Mouse (Mus musculus): ENCODE data around the gene Tlr6. TPM values are rescaled to one million over a fixed set of nuclear protein-coding genes. Genes with fewer than 3 reads are reported as not detected.
A peak's percentile ranks its signal among the peaks of the same experiment; 100 is the strongest.

The Tlr6 gene
- polyA plus RNA-seq, 1 experiment from 2014 or later: 0.44 TPM

- WGBS (ENCODE audit: insufficient replicate concordance): 68% methylated on average over 6 of the region's 6 CpGs
- Histone ChIP-seq H3K4me3 (no peak overlapping the region), H3K27me3 (replicated peaks) (no peaks in the 10 kb centered on the region), H3K27ac (no peak overlapping the region), H3K4me2 (no peak overlapping the region), H3K9me3 (replicated peaks) (no peaks in the 10 kb centered on the region), H3K36me3 (no peaks in the 10 kb centered on the region), H3K4me1 (no peaks in the 10 kb centered on the region), H3K9ac (no peak overlapping the region)
- no peak for ATAC-seq
Measured at GRCm38 (mm10) chr5:64918616-64919597, 41.0 kb downstream of the Tlr6 start.

GRCm38 (mm10) chr5:64917721-64918120 lies 42.2 kb downstream of the Tlr6 start:
- H3K4me3 ChIP-seq: no peak overlapping the region
- no peak overlapping the region for H3K4me2 ChIP-seq
- H3K4me1 ChIP-seq: no peaks in the 10 kb centered on the region
- no peak overlapping the region for H3K27ac ChIP-seq
- H3K9me3 ChIP-seq (replicated peaks): no peaks in the 10 kb centered on the region
- WGBS (ENCODE audit: insufficient replicate concordance): 85% methylated on average over 11 of the region's 11 CpGs
- no peak for ATAC-seq
- no peak overlapping the region for H3K9ac ChIP-seq
- no peaks in the 10 kb centered on the region for H3K36me3 ChIP-seq
- H3K27me3 ChIP-seq (replicated peaks): no peaks in the 10 kb centered on the region

DNA sequence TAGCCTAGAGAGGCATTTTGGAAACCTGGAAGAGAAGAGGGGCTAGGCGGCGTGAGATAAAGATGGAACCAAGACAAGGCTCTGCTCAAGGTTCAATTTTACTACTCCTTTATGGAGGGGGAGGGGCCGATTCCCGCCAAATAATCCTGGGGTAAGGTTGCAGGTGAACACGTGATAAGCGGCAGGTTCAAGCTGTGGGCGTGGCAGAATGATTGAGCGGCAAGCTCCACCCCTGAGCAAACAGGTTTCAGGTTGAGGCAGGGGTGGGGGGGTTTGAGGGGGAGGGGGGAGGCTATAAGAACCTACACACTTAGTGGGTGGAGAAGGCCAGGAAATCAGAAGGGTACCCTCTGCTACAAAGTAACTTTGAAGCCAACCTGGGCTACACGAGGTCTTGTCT lies 42.7 kb downstream of the Tlr6 start:
- H3K4me2 ChIP-seq: no peak overlapping the region
- H3K9ac ChIP-seq: no peak overlapping the region
- 73% methylated on average over 9 of the region's 9 CpGs for WGBS (ENCODE audit: insufficient replicate concordance)
- no peaks in the 10 kb centered on the region for H3K4me1 ChIP-seq
- no peak for ATAC-seq
- H3K36me3 ChIP-seq: no peaks in the 10 kb centered on the region
- H3K9me3 ChIP-seq (replicated peaks): no peaks in the 10 kb centered on the region
- no peaks in the 10 kb centered on the region for H3K27me3 ChIP-seq (replicated peaks)
- no peak overlapping the region for H3K27ac ChIP-seq
- H3K4me3 ChIP-seq: no peak overlapping the region

- no peak overlapping the region for H3K27ac ChIP-seq
- 77% methylated on average over 6 of the region's 6 CpGs for WGBS (ENCODE audit: insufficient replicate concordance)
Measured at GRCm38 (mm10) chr5:64908585-64909284, 51.2 kb downstream of the Tlr6 start.

DNA sequence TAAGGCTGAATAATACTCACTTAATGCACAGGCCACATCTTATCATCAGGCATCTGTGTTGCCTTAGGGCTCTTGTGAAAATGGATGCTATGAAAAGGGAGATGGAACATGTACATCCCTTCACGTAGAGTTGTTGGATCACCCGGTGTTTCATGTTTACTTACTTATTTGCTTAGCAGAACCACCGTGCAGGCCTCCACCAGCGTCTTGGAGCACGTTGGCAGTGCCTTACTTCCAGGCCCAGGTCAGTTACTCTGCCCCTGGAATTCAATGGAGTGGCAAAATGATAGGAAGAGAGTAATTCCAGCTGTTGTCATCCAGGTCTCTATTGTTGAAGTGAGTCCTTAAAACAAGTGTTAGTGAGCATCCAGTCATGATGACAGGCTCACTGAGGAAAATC lies 52.0 kb downstream of the Tlr6 start:
- H3K4me2 ChIP-seq: no peak overlapping the region
- WGBS (ENCODE audit: insufficient replicate concordance): 72% methylated on average over 5 of the region's 5 CpGs
- no peak for ATAC-seq
- no peaks in the 10 kb centered on the region for H3K4me1 ChIP-seq
- no peaks in the 10 kb centered on the region for H3K36me3 ChIP-seq
- no peaks in the 10 kb centered on the region for H3K27me3 ChIP-seq (replicated peaks)
- H3K9me3 ChIP-seq (replicated peaks): no peaks in the 10 kb centered on the region
- no peak overlapping the region for H3K4me3 ChIP-seq
- no peak overlapping the region for H3K27ac ChIP-seq
- H3K9ac ChIP-seq: no peak overlapping the region

More at GRCm38 (mm10) chr5:64908585-64909284, 51.2 kb downstream of the Tlr6 start:
- H3K36me3 ChIP-seq: no peaks in the 10 kb centered on the region
- H3K4me3 ChIP-seq: no peak overlapping the region
- H3K27me3 ChIP-seq (replicated peaks): no peaks in the 10 kb centered on the region
- H3K9me3 ChIP-seq (replicated peaks): no peaks in the 10 kb centered on the region
- H3K9ac ChIP-seq: no peak overlapping the region
- H3K4me1 ChIP-seq: no peaks in the 10 kb centered on the region
- no peak overlapping the region for H3K4me2 ChIP-seq
- ATAC-seq: no peak

DNA sequence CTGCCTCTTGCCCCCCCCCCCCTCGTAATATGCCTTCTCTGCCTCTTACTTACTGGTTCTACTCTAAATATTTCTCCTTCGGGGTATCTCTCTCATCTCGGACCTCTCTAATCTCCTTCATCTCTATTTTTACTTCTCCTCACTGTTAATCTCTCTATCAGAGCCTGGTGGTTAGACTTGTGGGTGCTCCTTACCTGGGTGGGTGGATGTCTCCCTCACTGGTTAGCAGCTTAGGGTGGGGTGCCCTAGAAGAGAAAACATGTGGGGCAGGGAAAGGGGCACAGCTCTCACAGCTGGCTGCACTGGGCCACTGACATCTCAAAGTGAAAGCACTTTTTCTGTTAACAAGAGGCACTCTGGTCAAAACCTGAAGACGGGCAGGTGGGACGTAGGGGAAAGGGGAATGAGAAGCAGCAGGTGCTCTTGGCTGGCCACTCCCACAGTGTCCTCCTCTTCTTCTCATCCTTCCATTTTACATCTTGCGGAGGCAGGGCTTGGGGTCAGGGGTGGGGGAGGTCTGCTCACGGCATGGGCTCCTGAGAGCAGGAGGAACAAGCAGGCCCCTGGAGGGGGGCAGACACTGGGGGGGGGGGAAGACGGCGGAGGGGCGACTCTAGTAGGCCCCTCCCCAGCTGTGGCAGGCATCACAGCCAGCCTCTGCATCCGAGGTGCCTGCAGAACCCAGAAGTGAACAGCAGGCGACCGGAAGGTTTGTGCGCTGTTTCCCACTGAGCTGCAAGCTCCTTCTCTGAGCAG lies 54.2 kb downstream of the Tlr6 start:
- Histone ChIP-seq H3K4me3 (no peak overlapping the region), H3K9me3 (replicated peaks) (0 out of 2 replicates have a peak, but pooled peaks cover 3% of the 10 kb centered on the region)
- 63% methylated on average over 12 of the region's 14 CpGs for WGBS (ENCODE audit: insufficient replicate concordance)

More for the DNA sequence above, 54.2 kb downstream of the Tlr6 start:
- H3K9ac ChIP-seq: no peak overlapping the region
- no peaks in the 10 kb centered on the region for H3K4me1 ChIP-seq
- H3K4me2 ChIP-seq: no peak overlapping the region
- no peak for ATAC-seq
- H3K27ac ChIP-seq: no peak overlapping the region
- H3K27me3 ChIP-seq (replicated peaks): no peaks in the 10 kb centered on the region
- H3K36me3 ChIP-seq: no peaks in the 10 kb centered on the region

MicroRNA genes within 50 kb of the gene (microRNA counts, 519-probe panel; counts per million panel counts)
- microRNA mmu-miR-574-3p (582 counts per million, percentile 70 among the panel's probes with 10 or more counts), microRNA mmu-miR-574-5p (582 counts per million, percentile 70 among the panel's probes with 10 or more counts)

Small RNA genes lying within 50 kb of the gene (microRNA-seq; reads per million reads assigned to microRNA genes)
- gene Mir574: 151 reads per million, percentile 52 among the genes with 10 or more reads in this experiment

Other genes starting within 250 kb of the Tlr6 start
- 91.2 and 105 TPM in 2 replicates for gene Klf3, start 156.7 kb downstream of the Tlr6 start, polyA plus RNA-seq (2016; fragmentation: Nextera tagmentation; extraction: Ambion mirVana)
- gene Tlr1, start 26.5 kb downstream of the Tlr6 start, polyA plus RNA-seq (2016; fragmentation: Nextera tagmentation; extraction: Ambion mirVana): 0.96 and 1.0 TPM in 2 replicates
- gene Fam114a1, start 10.0 kb upstream of the Tlr6 start, polyA plus RNA-seq (2016; fragmentation: Nextera tagmentation; extraction: Ambion mirVana): 14.7 and 15.3 TPM in 2 replicates
- 0.39 and 0.41 TPM in 2 replicates for gene Tmem156, start 132.0 kb upstream of the Tlr6 start, polyA plus RNA-seq (2016; fragmentation: Nextera tagmentation; extraction: Ambion mirVana)
- 6.9 and 8.0 TPM in 2 replicates for gene Klhl5, start 147.4 kb upstream of the Tlr6 start, polyA plus RNA-seq (2016; fragmentation: Nextera tagmentation; extraction: Ambion mirVana)
- 1.3 and 2.0 TPM in 2 replicates for gene Wdr19, start 239.6 kb upstream of the Tlr6 start, polyA plus RNA-seq (2016; fragmentation: Nextera tagmentation; extraction: Ambion mirVana)

Measured in liver, embryonic 12.5 days (tissue).